Mouse (Mus musculus) embryonic facial prominence, embryonic 11.5 days (tissue): Measurements from ENCODE around the gene Hoxd11. TPM values are rescaled to one million over a fixed set of nuclear protein-coding genes. Genes with fewer than 3 reads are reported as not detected.

Experiments used
- ATAC-seq: fragments of 200-750 bp; cut with Nextera tagmentation; replicated peaks from 2 replicates; pipeline ENCODE4 v1.8.0; 2017; ENCODE audit warnings: low read depth; ENCODE audit not compliant: insufficient number of reproducible peaks, low FRiP score, low TSS enrichment
- DNase-seq: peaks from one replicate; pipeline ENCODE4 v3.0.0-alpha.2; 2015; ENCODE audit warnings: low spot score
- H3K27ac ChIP-seq: fragments of 300-500 bp; sonication (generic); replicated peaks from 2 replicates; pipeline ENCODE4 v1.5.1; 2014; ENCODE audit warnings: mild to moderate bottlenecking, low read depth, low read length, control low read depth
- H3K27me3 ChIP-seq: fragments of 300-500 bp; sonication (generic); 2 replicates; pipeline ENCODE4 v1.6.1; 2014; ENCODE audit warnings: mild to moderate bottlenecking, low read length, moderate library complexity, mixed read lengths; ENCODE audit not compliant: control insufficient read depth, insufficient read depth
- H3K36me3 ChIP-seq: fragments of 300-500 bp; sonication (generic); replicated peaks from 2 replicates; pipeline ENCODE4 v1.6.1; 2014; ENCODE audit warnings: low read depth, mild to moderate bottlenecking, low read length, moderate library complexity, mixed read lengths; ENCODE audit not compliant: control insufficient read depth, insufficient read depth
- H3K4me1 ChIP-seq: fragments of 300-500 bp; sonication (generic); 2 replicates; pipeline ENCODE4 v1.6.1; 2014; ENCODE audit warnings: low read length, mixed read lengths; ENCODE audit not compliant: control insufficient read depth, insufficient read depth
- H3K4me2 ChIP-seq: fragments of 300-500 bp; sonication (generic); 2 replicates; pipeline ENCODE4 v1.6.1; 2014; ENCODE audit warnings: low read depth, mild to moderate bottlenecking, control low read depth, low read length, moderate library complexity
- H3K4me3 ChIP-seq: fragments of 300-500 bp; sonication (generic); 2 replicates; pipeline ENCODE4 v1.5.1; 2014; ENCODE audit warnings: low read depth, low read length, control low read depth
- H3K9ac ChIP-seq: fragments of 300-500 bp; sonication (generic); replicated peaks from 2 replicates; pipeline ENCODE4 v1.6.1; 2014; ENCODE audit warnings: mild to moderate bottlenecking, control low read depth, low read length
- H3K9me3 ChIP-seq: fragments of 300-500 bp; sonication (generic); replicated peaks from 2 replicates; pipeline ENCODE4 v1.6.1; 2016; ENCODE audit warnings: mild to moderate bottlenecking, low read length, inconsistent platforms, mixed read lengths; ENCODE audit not compliant: control insufficient read depth
- WGBS: fragments of 180-500 bp; shearing (Covaris S2); extraction: QIAGEN DNeasy Blood & Tissue Kit; methylation state at CpG from one replicate; pipeline ENCODE4 v1.1.7; 2014; 5-methylcytosine and 5-hydroxymethylcytosine counted together
- polyA plus RNA-seq: library from polyadenylated mRNA; unstranded; fragments of >200 nt; fragmentation: Nextera tagmentation; extraction: Ambion mirVana; gene quantifications from 2 replicates; pipeline ENCODE4 v1.2.1, GENCODE M21; 2014

Gene Hoxd11
- polyA plus RNA-seq, 1 experiment from 2014 or later, result not detected

- Histone ChIP-seq H3K4me2 (peak overlapping the region; percentile 29; the same call in 1 of the 2 replicates), H3K4me1 (peaks cover 4% of the 10 kb centered on the region; the same call in 1 of the 2 replicates), H3K36me3 (no peaks in the 10 kb centered on the region), H3K9me3 (no peaks in the 10 kb centered on the region), H3K27ac (no peak overlapping the region), H3K4me3 (peak overlapping the region; percentile 18; the same call in 1 of the 2 replicates), H3K9ac (no peak overlapping the region), H3K27me3 (peaks cover 91% of the 10 kb centered on the region)
- WGBS, result under 1% methylated on average over 75 of the region's 78 CpGs
- DNase-seq (no peak), ATAC-seq (peak; percentile 44; the same call in 1 of the 2 replicates)
These were observed 2.5 kb downstream of the Hoxd11 start for GRCm38 (mm10) chr2:74681594-74682531.

DNA sequence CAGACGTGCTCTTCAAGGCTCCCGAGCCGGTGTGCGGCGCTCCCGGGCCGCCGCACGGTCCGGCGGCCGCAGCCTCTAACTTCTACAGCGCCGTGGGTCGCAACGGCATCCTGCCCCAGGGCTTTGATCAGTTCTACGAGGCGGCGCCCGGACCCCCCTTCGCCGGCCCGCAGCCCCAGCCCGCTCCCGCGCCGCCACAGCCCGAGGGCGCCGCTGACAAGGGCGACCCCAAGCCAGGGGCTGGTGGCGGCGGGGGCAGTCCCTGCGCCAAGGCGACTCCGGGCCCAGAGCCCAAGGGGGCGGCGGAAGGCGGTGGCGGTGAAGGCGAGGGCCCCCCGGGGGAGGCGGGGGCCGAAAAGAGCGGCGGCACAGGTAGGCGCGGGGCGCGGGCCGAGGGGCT is 3.4 kb downstream of the Hoxd11 start:
- Histone ChIP-seq H3K9me3 (no peaks in the 10 kb centered on the region), H3K4me3 (no peak overlapping the region), H3K4me2 (no peak overlapping the region), H3K4me1 (peaks cover 4% of the 10 kb centered on the region; the same call in 1 of the 2 replicates), H3K27ac (no peak overlapping the region), H3K9ac (no peak overlapping the region), H3K27me3 (peaks cover 91% of the 10 kb centered on the region), H3K36me3 (no peaks in the 10 kb centered on the region)
- WGBS, result 3% methylated on average over 41 of the region's 51 CpGs
- DNase-seq (no peak), ATAC-seq (no peak)

GRCm38 (mm10) chr2:74683471-74683951 is 4.2 kb downstream of the Hoxd11 start:
- Histone ChIP-seq H3K27ac (no peak overlapping the region), H3K36me3 (no peaks in the 10 kb centered on the region), H3K4me2 (no peak overlapping the region), H3K4me3 (no peak overlapping the region), H3K9me3 (no peaks in the 10 kb centered on the region), H3K27me3 (peaks cover 90% of the 10 kb centered on the region), H3K9ac (no peak overlapping the region), H3K4me1 (peaks cover 4% of the 10 kb centered on the region; the same call in 1 of the 2 replicates)
- WGBS, result 0% methylated on average over 16 of the region's 18 CpGs
- DNase-seq (no peak), ATAC-seq (no peak)

- no peaks in the 10 kb centered on the region for H3K9me3 ChIP-seq
- no peaks in the 10 kb centered on the region for H3K36me3 ChIP-seq
- peaks cover 91% of the 10 kb centered on the region for H3K27me3 ChIP-seq
- ATAC-seq (no peak), DNase-seq (no peak)
- H3K27ac ChIP-seq, result no peak overlapping the region
- WGBS, result 1% methylated on average over 12 of the region's 12 CpGs
- no peak overlapping the region for H3K4me2 ChIP-seq
- no peak overlapping the region for H3K9ac ChIP-seq
- no peak overlapping the region for H3K4me3 ChIP-seq
- H3K4me1 ChIP-seq, result peaks cover 4% of the 10 kb centered on the region; the same call in 1 of the 2 replicates
These were observed 4.7 kb downstream of the Hoxd11 start for GRCm38 (mm10) chr2:74684106-74684505.

DNA sequence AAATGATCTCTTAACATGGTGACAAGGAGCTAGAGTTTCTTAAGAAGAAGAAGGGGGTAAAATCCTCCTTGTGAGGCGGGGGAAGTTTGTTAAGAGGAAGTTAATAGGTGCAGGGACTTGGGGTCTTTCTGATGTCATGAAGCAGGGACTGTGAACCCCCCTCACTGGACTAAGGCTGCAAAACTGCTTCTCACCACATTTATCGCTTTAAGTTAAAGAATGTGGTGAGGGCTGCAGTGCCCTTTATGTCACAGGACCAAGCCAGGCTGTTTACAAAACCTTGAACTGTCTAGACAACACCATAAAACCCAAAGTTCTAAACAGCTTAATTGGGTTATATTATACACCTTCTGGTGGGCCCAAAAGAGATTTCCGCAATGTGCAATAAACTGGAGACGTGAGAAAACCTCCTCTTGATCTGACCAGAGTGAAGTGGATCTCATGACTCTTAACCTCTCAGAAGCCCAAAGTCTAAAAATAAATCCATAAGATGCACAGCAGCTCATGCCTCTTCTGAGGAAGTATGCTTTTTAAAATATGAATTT is 5.8 kb downstream of the Hoxd11 start:
- no peak overlapping the region for H3K4me2 ChIP-seq
- no peak overlapping the region for H3K9ac ChIP-seq
- H3K9me3 ChIP-seq, result no peaks in the 10 kb centered on the region
- ATAC-seq (no peak), DNase-seq (no peak)
- no peak overlapping the region for H3K4me3 ChIP-seq
- peaks cover 4% of the 10 kb centered on the region; the same call in 1 of the 2 replicates for H3K4me1 ChIP-seq
- H3K27ac ChIP-seq, result no peak overlapping the region
- WGBS, result 9% methylated on average over 4 of the region's 4 CpGs
- H3K27me3 ChIP-seq, result peaks cover 89% of the 10 kb centered on the region
- no peaks in the 10 kb centered on the region for H3K36me3 ChIP-seq

DNA sequence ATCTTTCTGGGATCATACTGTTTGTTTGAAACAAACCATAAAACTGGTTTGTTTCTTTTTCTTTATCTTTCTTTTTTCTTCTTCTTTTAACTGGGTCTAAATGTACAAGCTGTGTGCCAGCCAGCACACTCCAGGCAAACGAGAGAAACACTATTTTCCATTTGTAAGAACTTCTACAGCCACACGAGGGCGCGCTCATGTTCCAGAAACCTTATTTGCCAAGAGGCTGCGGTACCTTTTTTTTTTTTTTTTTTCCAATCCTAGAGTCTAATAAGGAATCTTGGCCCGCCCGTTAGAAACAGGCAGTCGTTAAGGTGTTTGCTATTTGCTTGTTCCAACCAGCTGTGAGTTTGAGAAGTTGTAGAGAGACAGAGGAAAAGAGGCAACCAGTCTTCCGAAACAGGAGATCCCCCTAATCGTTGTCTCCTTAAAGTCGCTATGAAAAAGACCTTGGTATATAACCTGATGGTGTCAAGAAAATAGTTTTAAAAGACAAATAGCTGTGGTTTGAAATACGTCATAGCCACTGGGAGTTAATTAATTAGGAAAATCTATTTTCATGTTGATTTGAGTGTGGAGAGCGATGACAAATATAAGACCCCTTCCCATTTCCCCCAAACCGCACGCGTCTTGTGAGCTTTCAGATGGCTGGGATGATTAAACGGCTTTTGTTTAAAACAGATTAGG is 7.1 kb downstream of the Hoxd11 start:
- DNase-seq, result peak; percentile 92

GRCm38 (mm10) chr2:74686988-74687697 is 7.8 kb downstream of the Hoxd11 start:
- Histone ChIP-seq H3K9me3 (no peaks in the 10 kb centered on the region), H3K27ac (no peak overlapping the region), H3K36me3 (no peaks in the 10 kb centered on the region), H3K4me2 (no peak overlapping the region), H3K4me1 (peaks cover 2% of the 10 kb centered on the region; the same call in 1 of the 2 replicates), H3K4me3 (no peak overlapping the region), H3K9ac (no peak overlapping the region), H3K27me3 (peaks cover 83% of the 10 kb centered on the region)
- under 1% methylated on average over 27 of the region's 27 CpGs for WGBS
- ATAC-seq, result no peak
- DNase-seq, result no peak

More for the DNA sequence above, 7.1 kb downstream of the Hoxd11 start:
- no peak overlapping the region for H3K4me2 ChIP-seq
- peaks cover 4% of the 10 kb centered on the region; the same call in 1 of the 2 replicates for H3K4me1 ChIP-seq
- ATAC-seq, result no peak
- H3K9me3 ChIP-seq, result no peaks in the 10 kb centered on the region
- peaks cover 83% of the 10 kb centered on the region for H3K27me3 ChIP-seq
- 4% methylated on average over 17 of the region's 17 CpGs for WGBS
- no peak overlapping the region for H3K4me3 ChIP-seq
- no peaks in the 10 kb centered on the region for H3K36me3 ChIP-seq
- H3K27ac ChIP-seq, result no peak overlapping the region
- no peak overlapping the region for H3K9ac ChIP-seq
